Mouse (Mus musculus): ENCODE data around the gene Pold4. TPM values are rescaled to one million over a fixed set of nuclear protein-coding genes. Genes with fewer than 3 reads are reported as not detected.

Gene Pold4
- polyA plus RNA-seq (2014; fragmentation: Illumina TruSeq; extraction: RNeasy Lipid Tissue Mini Kit (QIAGEN cat#74804); ENCODE audit: low read depth, low replicate concordance): not detected

DNA sequence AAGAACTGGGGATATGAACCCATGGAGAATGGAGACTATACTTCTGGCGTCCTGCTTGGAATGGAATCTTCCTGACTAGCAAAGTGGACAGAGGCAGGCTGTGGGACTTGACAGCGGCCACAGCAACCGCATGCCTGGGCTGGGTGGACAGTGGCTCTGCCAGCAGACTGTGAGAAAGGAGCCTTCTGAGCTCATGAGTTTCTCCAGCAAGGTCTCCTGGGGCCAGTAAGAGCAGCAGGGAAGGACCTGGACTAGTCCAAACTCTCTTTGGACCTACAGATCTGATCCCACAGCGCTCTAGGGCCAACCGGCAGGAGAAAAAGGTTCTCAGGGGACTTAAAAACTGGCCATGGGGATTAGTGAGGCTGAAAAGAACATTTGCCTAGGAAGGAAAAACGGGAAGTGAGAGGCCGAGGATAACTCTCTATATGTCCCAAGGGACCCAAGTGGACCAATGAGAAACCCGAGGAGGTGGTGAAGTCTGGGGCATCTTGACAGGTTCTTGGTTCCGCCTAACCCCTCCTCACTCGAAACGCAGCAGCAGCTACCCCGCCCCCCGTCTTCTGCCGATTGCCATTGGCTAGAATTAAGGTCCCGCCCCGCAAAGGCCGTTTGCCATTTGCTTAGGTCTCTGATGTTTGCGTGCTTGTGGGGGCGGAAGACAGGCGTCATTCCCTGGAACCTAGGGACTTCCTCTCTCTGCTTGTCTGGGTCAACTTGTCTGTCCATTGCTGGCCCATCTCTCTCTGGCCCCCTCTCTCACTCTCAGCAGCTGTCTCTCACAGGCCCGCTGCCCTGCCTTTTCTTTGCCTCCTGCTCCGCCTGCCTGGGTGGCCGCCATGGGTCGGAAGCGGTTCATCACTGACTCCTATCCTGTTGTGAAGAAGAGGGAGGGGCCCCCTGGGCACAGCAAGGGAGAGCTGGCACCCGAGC lies at the start of gene Pold4:
TSS of gene Pold4 (plus strand) at position 647 of the 933 bp plus-strand sequence.

DNA sequence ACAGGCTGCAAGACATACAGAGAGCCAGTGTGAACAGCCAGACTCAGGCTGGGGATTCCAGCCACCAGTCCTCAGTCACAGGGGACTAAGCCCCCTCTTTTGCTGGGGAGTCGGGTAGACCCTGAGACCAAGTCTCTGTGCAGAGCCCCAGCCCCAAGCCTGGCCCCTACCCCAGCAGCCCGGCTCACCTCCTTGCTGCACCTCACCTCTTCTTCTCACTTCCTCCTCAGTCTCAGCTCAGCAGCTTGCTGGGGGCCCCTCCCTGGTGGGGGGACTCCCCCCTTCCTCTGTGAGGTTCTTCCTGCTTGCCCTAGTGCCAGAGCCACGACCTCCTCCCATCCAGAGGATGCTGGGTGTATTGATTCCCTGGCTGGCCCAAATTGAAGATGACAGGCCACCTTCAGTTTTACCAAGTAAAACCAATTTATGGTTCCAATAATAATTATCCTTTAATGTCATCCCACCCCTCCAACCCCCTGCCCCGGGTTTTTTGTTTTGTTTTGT lies 40.8 kb upstream of the Pold4 start, which contains the start of gene Tbc1d10c:
TSS of gene Tbc1d10c (minus strand) at position 454 of the 504 bp plus-strand sequence.

DNA sequence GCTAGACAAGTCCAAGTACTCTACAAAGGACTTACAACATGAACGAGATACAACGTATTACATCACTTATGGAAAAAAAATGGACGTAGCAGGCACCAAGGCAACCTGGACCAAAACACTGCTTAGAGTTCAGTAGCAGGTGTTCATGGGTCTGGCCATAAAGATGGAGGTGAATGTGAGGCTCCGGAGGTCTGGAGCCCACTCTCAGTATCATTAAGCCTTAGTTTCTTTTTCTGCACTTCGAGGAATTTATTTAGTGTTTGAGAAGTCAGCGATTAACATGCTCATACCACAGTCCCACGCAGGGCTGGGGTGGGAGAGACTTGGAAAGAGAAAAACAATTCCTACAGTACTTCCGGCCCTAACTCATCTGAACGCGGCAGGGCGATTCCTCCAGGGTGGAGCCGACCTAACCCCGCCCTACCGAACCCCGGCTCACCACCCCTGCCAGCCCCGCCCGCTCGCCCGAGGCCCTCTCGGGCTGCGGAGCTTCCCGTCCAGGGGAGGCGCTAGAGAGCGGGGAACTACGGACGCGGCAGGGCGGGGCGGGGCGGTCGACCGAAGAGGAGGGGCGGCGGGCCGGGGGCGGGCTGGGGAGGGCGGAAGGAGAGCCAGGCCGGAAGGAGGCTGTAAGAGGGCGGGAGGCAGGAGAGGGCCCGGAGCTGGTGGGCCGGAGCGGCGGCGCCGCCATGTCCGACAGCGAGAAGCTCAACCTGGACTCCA lies 40.0 kb upstream of the Pold4 start, which contains the start of gene Ppp1ca:
TSS of gene Ppp1ca (plus strand) at position 538 of the 723 bp plus-strand sequence.

DNA sequence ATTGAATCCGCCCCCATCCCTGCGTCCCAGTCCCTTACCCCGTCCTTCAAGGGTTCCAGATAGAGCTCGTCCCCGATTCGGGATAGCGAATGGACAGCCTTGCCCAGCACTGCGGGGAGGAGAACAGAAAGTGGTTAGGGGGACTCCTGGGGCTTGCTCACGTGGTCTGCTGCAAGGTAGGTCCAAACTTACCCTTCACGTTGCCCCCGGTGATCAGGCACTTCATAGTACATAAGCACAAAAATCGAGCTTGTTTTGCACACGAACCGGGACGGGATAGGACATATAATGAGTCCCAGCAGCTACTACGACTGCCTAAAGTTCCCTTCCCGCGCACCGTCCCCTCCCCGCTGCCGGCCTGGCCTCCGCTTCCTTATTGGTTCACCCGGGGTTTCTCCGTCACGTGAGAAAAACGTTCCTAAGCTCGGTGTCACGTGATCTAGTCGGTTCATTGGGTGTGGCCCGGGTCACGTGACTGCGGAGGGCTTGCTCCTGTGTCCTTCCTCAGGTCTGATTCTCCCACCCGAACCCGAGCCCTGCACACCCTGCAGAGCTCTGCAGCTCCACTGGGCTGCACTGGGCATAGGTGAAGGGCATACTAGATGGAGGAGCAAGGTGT lies 30.3 kb upstream of the Pold4 start, which contains the start of gene Rad9a:
TSS of gene Rad9a (minus strand) at position 372 of the 619 bp plus-strand sequence.

DNA sequence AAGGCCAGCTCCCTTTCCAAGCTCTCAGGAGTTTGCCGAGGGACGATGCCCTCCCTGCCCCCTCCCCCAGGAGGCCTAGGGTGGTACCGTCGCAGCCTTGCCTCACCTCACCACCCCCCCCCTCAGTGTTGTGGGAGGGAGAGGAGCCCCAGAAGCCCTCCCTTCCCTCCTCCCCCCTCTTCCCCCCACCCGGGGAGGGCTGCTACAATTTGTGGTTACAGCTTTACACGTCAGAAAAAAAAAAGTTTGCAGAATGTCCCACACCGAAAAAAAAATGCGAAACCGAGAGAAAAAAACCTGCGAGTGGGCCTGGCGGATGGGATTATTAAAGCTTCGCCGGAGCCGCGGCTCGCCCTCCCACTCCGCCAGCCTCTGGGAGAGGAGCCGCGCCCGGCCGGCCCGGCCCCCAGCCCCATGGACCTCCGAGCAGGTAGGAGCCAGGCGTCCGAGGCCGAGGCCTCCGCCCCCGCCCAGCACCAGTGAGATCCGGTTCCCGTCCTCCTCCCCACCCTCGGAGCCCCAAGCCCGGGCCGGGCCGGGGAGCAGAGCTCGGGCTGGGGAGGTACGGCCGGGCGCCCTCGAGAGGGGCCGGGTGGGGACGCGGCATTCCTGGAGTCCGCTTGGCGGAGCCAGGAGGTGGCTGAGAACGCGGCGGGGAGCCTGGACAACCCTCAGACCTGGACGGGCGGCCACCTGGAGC lies 17.5 kb upstream of the Pold4 start, which contains the start of the genes Clcf1 and AC109138.7:
TSS of gene Clcf1 (plus strand) at position 168 of the 700 bp plus-strand sequence.
TSS of gene AC109138.7 (plus strand) at position 287 of the 700 bp plus-strand sequence.

DNA sequence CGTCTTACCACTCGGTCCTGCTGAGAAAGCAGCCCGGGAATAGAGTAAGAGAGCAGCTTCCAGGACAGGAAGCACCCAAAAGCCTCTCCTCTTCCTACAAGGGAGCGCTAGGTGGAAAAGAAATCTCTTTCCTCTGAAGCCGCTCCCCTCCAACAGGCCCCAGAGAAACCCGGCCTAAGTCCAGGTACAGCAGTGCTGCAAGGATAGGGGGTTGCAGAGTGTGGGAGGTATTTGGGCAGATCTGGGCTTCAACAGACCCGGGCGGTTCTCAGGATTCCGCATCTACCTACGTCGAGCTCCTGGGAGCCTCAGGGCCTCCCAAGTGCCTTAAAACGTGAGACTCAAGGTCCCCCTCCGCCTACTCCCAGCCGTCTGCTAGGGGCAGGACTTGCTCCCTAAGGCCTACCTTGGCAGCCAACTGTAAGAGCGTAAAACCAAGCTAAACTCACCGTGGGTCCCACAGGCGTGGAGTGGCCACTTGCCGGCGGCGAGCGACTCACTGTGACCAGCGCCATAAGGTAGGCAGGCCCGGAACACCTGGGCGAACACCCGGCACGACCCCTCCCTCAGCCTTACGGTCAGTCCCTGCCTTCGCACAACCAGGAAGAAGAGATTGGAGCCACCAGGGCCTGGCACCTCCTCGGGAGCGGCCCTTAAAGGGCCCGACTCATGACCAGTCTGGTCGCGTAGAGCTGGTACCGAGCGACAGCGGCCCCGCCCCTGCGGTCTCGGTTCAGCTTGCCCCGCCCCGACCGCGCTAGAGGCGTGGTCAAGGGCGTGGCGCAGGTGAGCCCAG lies 37.1 kb downstream of the Pold4 start, which contains the start of gene Ssh3:
TSS of gene Ssh3 (minus strand) at position 615 of the 796 bp plus-strand sequence.

DNA sequence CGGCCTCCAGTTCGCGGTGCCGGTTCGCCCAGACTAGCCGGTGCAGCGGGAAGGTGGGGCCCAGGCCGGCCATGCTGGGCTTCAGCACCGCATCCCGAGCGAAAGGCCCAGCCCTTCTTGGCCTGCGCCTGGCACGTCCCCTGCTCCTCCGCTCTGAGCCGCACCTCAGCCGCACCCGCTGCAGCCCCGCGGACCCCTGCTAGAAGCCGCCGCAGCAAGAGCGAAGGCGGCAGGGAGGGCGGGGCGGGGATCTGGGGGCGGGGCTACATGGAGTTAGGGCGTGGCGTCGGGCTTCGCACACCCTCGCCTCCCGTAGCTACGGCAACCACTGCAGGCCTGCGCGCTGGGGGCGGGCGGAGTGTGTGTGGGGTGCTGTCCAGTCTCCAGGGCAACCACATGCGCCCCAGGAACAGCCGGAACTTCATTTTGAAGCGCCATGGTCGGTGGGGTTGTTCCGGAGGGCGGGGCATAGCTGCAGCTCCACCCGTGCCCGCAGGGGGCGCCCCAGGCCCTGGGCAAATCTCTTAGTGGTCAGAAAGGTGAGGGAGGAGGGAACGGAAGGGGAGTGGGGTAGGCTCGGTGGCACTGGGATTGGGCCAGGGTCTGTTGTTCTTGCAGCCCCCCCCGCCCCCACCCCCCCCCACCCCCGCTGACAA lies 51.3 kb downstream of the Pold4 start, which contains the start of gene Ankrd13d:
TSS of gene Ankrd13d (minus strand) at position 240 of the 656 bp plus-strand sequence.

Other genes starting within 250 kb of the Pold4 start
- 3.2 TPM for gene Acy3, start 245.3 kb upstream of the Pold4 start, polyA plus RNA-seq (2014; fragmentation: Illumina TruSeq; extraction: RNeasy Lipid Tissue Mini Kit (QIAGEN cat#74804); ENCODE audit: low read depth, low replicate concordance)
- not detected for gene Tbx10, start 239.1 kb upstream of the Pold4 start, polyA plus RNA-seq (2014; fragmentation: Illumina TruSeq; extraction: RNeasy Lipid Tissue Mini Kit (QIAGEN cat#74804); ENCODE audit: low read depth, low replicate concordance)
- not detected for gene Nudt8, start 231.3 kb upstream of the Pold4 start, polyA plus RNA-seq (2014; fragmentation: Illumina TruSeq; extraction: RNeasy Lipid Tissue Mini Kit (QIAGEN cat#74804); ENCODE audit: low read depth, low replicate concordance)
- gene Gm49405, start 231.3 kb upstream of the Pold4 start, polyA plus RNA-seq (2014; fragmentation: Illumina TruSeq; extraction: RNeasy Lipid Tissue Mini Kit (QIAGEN cat#74804); ENCODE audit: low read depth, low replicate concordance): not detected
- not detected for gene Doc2g, start 228.6 kb upstream of the Pold4 start, polyA plus RNA-seq (2014; fragmentation: Illumina TruSeq; extraction: RNeasy Lipid Tissue Mini Kit (QIAGEN cat#74804); ENCODE audit: low read depth, low replicate concordance)
- gene Ndufv1, start 219.1 kb upstream of the Pold4 start, polyA plus RNA-seq (2014; fragmentation: Illumina TruSeq; extraction: RNeasy Lipid Tissue Mini Kit (QIAGEN cat#74804); ENCODE audit: low read depth, low replicate concordance): 6.6 TPM
- gene Gstp1, start 193.9 kb upstream of the Pold4 start, polyA plus RNA-seq (2014; fragmentation: Illumina TruSeq; extraction: RNeasy Lipid Tissue Mini Kit (QIAGEN cat#74804); ENCODE audit: low read depth, low replicate concordance): 19.5 TPM
- gene Gstp2, start 185.9 kb upstream of the Pold4 start, polyA plus RNA-seq (2014; fragmentation: Illumina TruSeq; extraction: RNeasy Lipid Tissue Mini Kit (QIAGEN cat#74804); ENCODE audit: low read depth, low replicate concordance): 9.4 TPM
- gene Gstp3, start 172.3 kb upstream of the Pold4 start, polyA plus RNA-seq (2014; fragmentation: Illumina TruSeq; extraction: RNeasy Lipid Tissue Mini Kit (QIAGEN cat#74804); ENCODE audit: low read depth, low replicate concordance): not detected
- not detected for gene Cabp2, start 150.3 kb upstream of the Pold4 start, polyA plus RNA-seq (2014; fragmentation: Illumina TruSeq; extraction: RNeasy Lipid Tissue Mini Kit (QIAGEN cat#74804); ENCODE audit: low read depth, low replicate concordance)
- 1.1 TPM for gene Cdk2ap2, start 134.7 kb upstream of the Pold4 start, polyA plus RNA-seq (2014; fragmentation: Illumina TruSeq; extraction: RNeasy Lipid Tissue Mini Kit (QIAGEN cat#74804); ENCODE audit: low read depth, low replicate concordance)
- gene Pitpnm1, start 131.9 kb upstream of the Pold4 start, polyA plus RNA-seq (2014; fragmentation: Illumina TruSeq; extraction: RNeasy Lipid Tissue Mini Kit (QIAGEN cat#74804); ENCODE audit: low read depth, low replicate concordance): 0.87 TPM
- 1.1 TPM for gene Aip, start 106.0 kb upstream of the Pold4 start, polyA plus RNA-seq (2014; fragmentation: Illumina TruSeq; extraction: RNeasy Lipid Tissue Mini Kit (QIAGEN cat#74804); ENCODE audit: low read depth, low replicate concordance)
- not detected for gene Gpr152, start 92.1 kb upstream of the Pold4 start, polyA plus RNA-seq (2014; fragmentation: Illumina TruSeq; extraction: RNeasy Lipid Tissue Mini Kit (QIAGEN cat#74804); ENCODE audit: low read depth, low replicate concordance)
- gene Cabp4, start 87.9 kb upstream of the Pold4 start, polyA plus RNA-seq (2014; fragmentation: Illumina TruSeq; extraction: RNeasy Lipid Tissue Mini Kit (QIAGEN cat#74804); ENCODE audit: low read depth, low replicate concordance): not detected
- gene Coro1b, start 83.3 kb upstream of the Pold4 start, polyA plus RNA-seq (2014; fragmentation: Illumina TruSeq; extraction: RNeasy Lipid Tissue Mini Kit (QIAGEN cat#74804); ENCODE audit: low read depth, low replicate concordance): 31.5 TPM
- gene Ptprcap, start 78.3 kb upstream of the Pold4 start, polyA plus RNA-seq (2014; fragmentation: Illumina TruSeq; extraction: RNeasy Lipid Tissue Mini Kit (QIAGEN cat#74804); ENCODE audit: low read depth, low replicate concordance): 3.5 TPM
- 3.1 TPM for gene Rps6kb2, start 68.5 kb upstream of the Pold4 start, polyA plus RNA-seq (2014; fragmentation: Illumina TruSeq; extraction: RNeasy Lipid Tissue Mini Kit (QIAGEN cat#74804); ENCODE audit: low read depth, low replicate concordance)
- gene Carns1, start 56.4 kb upstream of the Pold4 start, polyA plus RNA-seq (2014; fragmentation: Illumina TruSeq; extraction: RNeasy Lipid Tissue Mini Kit (QIAGEN cat#74804); ENCODE audit: low read depth, low replicate concordance): 0.93 TPM
- not detected for gene Tbc1d10c, start 40.6 kb upstream of the Pold4 start, polyA plus RNA-seq (2014; fragmentation: Illumina TruSeq; extraction: RNeasy Lipid Tissue Mini Kit (QIAGEN cat#74804); ENCODE audit: low read depth, low replicate concordance)
- 103 TPM for gene Ppp1ca, start 39.8 kb upstream of the Pold4 start, polyA plus RNA-seq (2014; fragmentation: Illumina TruSeq; extraction: RNeasy Lipid Tissue Mini Kit (QIAGEN cat#74804); ENCODE audit: low read depth, low replicate concordance)
- gene Rad9a, start 30.2 kb upstream of the Pold4 start, polyA plus RNA-seq (2014; fragmentation: Illumina TruSeq; extraction: RNeasy Lipid Tissue Mini Kit (QIAGEN cat#74804); ENCODE audit: low read depth, low replicate concordance): 3.1 TPM
- gene Clcf1, start 17.7 kb upstream of the Pold4 start, polyA plus RNA-seq (2014; fragmentation: Illumina TruSeq; extraction: RNeasy Lipid Tissue Mini Kit (QIAGEN cat#74804); ENCODE audit: low read depth, low replicate concordance): 0.70 TPM
- gene AC109138.7, start 17.5 kb upstream of the Pold4 start, polyA plus RNA-seq (2014; fragmentation: Illumina TruSeq; extraction: RNeasy Lipid Tissue Mini Kit (QIAGEN cat#74804); ENCODE audit: low read depth, low replicate concordance): not detected
- gene Ssh3, start 37.3 kb downstream of the Pold4 start, polyA plus RNA-seq (2014; fragmentation: Illumina TruSeq; extraction: RNeasy Lipid Tissue Mini Kit (QIAGEN cat#74804); ENCODE audit: low read depth, low replicate concordance): 3.0 TPM
- not detected for gene Ankrd13d, start 51.2 kb downstream of the Pold4 start, polyA plus RNA-seq (2014; fragmentation: Illumina TruSeq; extraction: RNeasy Lipid Tissue Mini Kit (QIAGEN cat#74804); ENCODE audit: low read depth, low replicate concordance)
- 10.8 TPM for gene Grk2, start 74.3 kb downstream of the Pold4 start, polyA plus RNA-seq (2014; fragmentation: Illumina TruSeq; extraction: RNeasy Lipid Tissue Mini Kit (QIAGEN cat#74804); ENCODE audit: low read depth, low replicate concordance)
- gene Kdm2a, start 166.4 kb downstream of the Pold4 start, polyA plus RNA-seq (2014; fragmentation: Illumina TruSeq; extraction: RNeasy Lipid Tissue Mini Kit (QIAGEN cat#74804); ENCODE audit: low read depth, low replicate concordance): 63.7 TPM
- gene Rhod, start 207.5 kb downstream of the Pold4 start, polyA plus RNA-seq (2014; fragmentation: Illumina TruSeq; extraction: RNeasy Lipid Tissue Mini Kit (QIAGEN cat#74804); ENCODE audit: low read depth, low replicate concordance): 2.3 TPM
- gene Syt12, start 245.5 kb downstream of the Pold4 start, polyA plus RNA-seq (2014; fragmentation: Illumina TruSeq; extraction: RNeasy Lipid Tissue Mini Kit (QIAGEN cat#74804); ENCODE audit: low read depth, low replicate concordance): 6.5 TPM